Mouse (Mus musculus): ENCODE results near the gene Pex1.
"Not testable (repeated sequence)": the region's sequence is repeated elsewhere in the genome, so short reads cannot be mapped to it uniquely, and the experiment has no call there.

Gene Pex1

GRCm38 (mm10) chr5:3645326-3645725 is 49.5 kb downstream of the Pex1 start:
- no peak for DNase-seq

- no peak for DNase-seq
Measured at GRCm38 (mm10) chr5:3646539-3646938, 50.7 kb downstream of the Pex1 start.

GRCm38 (mm10) chr5:3646991-3647707 is 51.3 kb downstream of the Pex1 start:
- DNase-seq, result peak; percentile 32 to 41

GRCm38 (mm10) chr5:3647708-3648121 is 51.8 kb downstream of the Pex1 start:
- peak; percentile 83 to 91 for DNase-seq

GRCm38 (mm10) chr5:3648206-3648848 is 52.5 kb downstream of the Pex1 start:
- DNase-seq, result no peak

- DNase-seq, result no peak
Measured at GRCm38 (mm10) chr5:3648849-3649210, 53.0 kb downstream of the Pex1 start.

GRCm38 (mm10) chr5:3650881-3651280 is 55.0 kb downstream of the Pex1 start, which contains the start of gene Tmbim7:
Gene Tmbim7 (plus strand): TSS chr5:3651181.
- DNase-seq, result no peak

GRCm38 (mm10) chr5:3651621-3652020 is 55.8 kb downstream of the Pex1 start:
- DNase-seq, result no peak

- DNase-seq, result not testable (repeated sequence)
Measured at GRCm38 (mm10) chr5:3652903-3653575, 57.2 kb downstream of the Pex1 start.

- no peak for DNase-seq
Measured at GRCm38 (mm10) chr5:3653801-3654200, 57.9 kb downstream of the Pex1 start.

GRCm38 (mm10) chr5:3657085-3657484 is 61.2 kb downstream of the Pex1 start, which contains the start of gene Gatad1:
Gene Gatad1 (minus strand): TSS chr5:3657185.
- no peak for DNase-seq

GRCm38 (mm10) chr5:3665225-3665624 is 69.4 kb downstream of the Pex1 start:
- DNase-seq, result no peak

- peak in 1 of 2 experiments; percentile 13 for DNase-seq
Measured at GRCm38 (mm10) chr5:3666585-3666984, 70.7 kb downstream of the Pex1 start.

GRCm38 (mm10) chr5:3669938-3670554 is 74.2 kb downstream of the Pex1 start:
- DNase-seq, result no peak
